Mouse (Mus musculus) MEL (cell line): ENCODE measurements around the gene Nup210l. TPM values are rescaled to one million over a fixed set of nuclear protein-coding genes. Genes with fewer than 3 reads are reported as not detected.
A peak's percentile ranks its signal among the peaks of the same experiment; 100 is the strongest.

ENCODE experiments used
- DNase-seq: peaks from one replicate; pipeline ENCODE4 v3.0.0; 2011; ENCODE audit warnings: low read depth, low spot score
- H3K27ac ChIP-seq: 2 replicates; pipeline ENCODE4 v1.5.1; 2012; ENCODE audit warnings: low read depth, mild to moderate bottlenecking, control low read depth, low read length, moderate library complexity; ENCODE audit not compliant: control insufficient read depth
- H3K27me3 ChIP-seq, 2 experiments: fragments of 150-350 bp in 1 of 2; sonication (generic) in 1 of 2; 2 replicates each; pipeline ENCODE4 v1.6.1; 2012; ENCODE audit warnings: low read length in 2 of 2, mild to moderate bottlenecking in 2 of 2, improper control_type of control experiment in 1 of 2, moderate library complexity in 1 of 2; ENCODE audit not compliant: insufficient read depth in 2 of 2, control insufficient read depth in 1 of 2
- H3K36me3 ChIP-seq, 2 experiments: 2 replicates each; pipeline ENCODE4 v1.6.1; 2012 to 2014; ENCODE audit warnings: low read length in 2 of 2, improper control_type of control experiment in 1 of 2, inconsistent platforms in 1 of 2, mild to moderate bottlenecking in 1 of 2; ENCODE audit not compliant: insufficient read depth in 2 of 2, control insufficient read depth in 1 of 2
- H3K4me1 ChIP-seq, 2 experiments: fragments of 150-350 bp in 1 of 2; sonication (generic) in 1 of 2; 2 replicates each; pipeline ENCODE4 v1.6.1; 2012; ENCODE audit warnings: low read length in 2 of 2, improper control_type of control experiment in 1 of 2, mild to moderate bottlenecking in 1 of 2; ENCODE audit not compliant: insufficient read depth in 2 of 2, control insufficient read depth in 1 of 2
- H3K4me3 ChIP-seq, 2 experiments: fragments of 150-350 bp in 1 of 2; sonication (generic) in 1 of 2; 2 replicates each; pipeline ENCODE4 v1.5.1; 2012; ENCODE audit warnings: low read depth in 2 of 2, low read length in 2 of 2, mild to moderate bottlenecking in 2 of 2, moderate library complexity in 2 of 2, control low read depth in 1 of 2, improper control_type of control experiment in 1 of 2; ENCODE audit not compliant: control insufficient read depth in 1 of 2, insufficient read depth in 1 of 2
- H3K79me2 ChIP-seq: 2 replicates; pipeline ENCODE4 v1.6.1; 2012; ENCODE audit warnings: mild to moderate bottlenecking, low read length, moderate library complexity; ENCODE audit not compliant: control insufficient read depth, poor library complexity, insufficient read depth
- H3K9ac ChIP-seq: 2 replicates; pipeline ENCODE4 v1.6.1; 2012; ENCODE audit warnings: low read depth, mild to moderate bottlenecking, control low read depth, low read length, moderate library complexity; ENCODE audit not compliant: control insufficient read depth, poor library complexity, severe bottlenecking
- H3K9me3 ChIP-seq: fragments of 150-350 bp; sonication (generic); replicated peaks from 2 replicates; pipeline ENCODE4 v1.6.1; 2012; ENCODE audit warnings: mild to moderate bottlenecking, low read length, improper control_type of control experiment, moderate library complexity; ENCODE audit not compliant: insufficient read depth
- BHLHE40 ChIP-seq: IDR thresholded peaks from 2 replicates; pipeline ENCODE4 v1.6.1; 2012; ENCODE audit warnings: low read depth, mild to moderate bottlenecking, inconsistent platforms, low read length, improper control_type of control experiment, borderline replicate concordance
- CHD1 ChIP-seq: IDR thresholded peaks from 2 replicates; pipeline ENCODE4 v1.6.1; 2012; ENCODE audit warnings: low read depth, mild to moderate bottlenecking, inconsistent platforms, low read length, improper control_type of control experiment
- E2F4 ChIP-seq: IDR thresholded peaks from 2 replicates; pipeline ENCODE4 v1.6.1; 2011; ENCODE audit warnings: low read depth, low read length, improper control_type of control experiment, borderline replicate concordance
- ELF1 ChIP-seq: IDR thresholded peaks from 2 replicates; pipeline ENCODE4 v1.6.1; 2014; ENCODE audit warnings: low read depth, mild to moderate bottlenecking, inconsistent platforms, low read length, improper control_type of control experiment, moderate library complexity
- EP300 ChIP-seq, 2 experiments: IDR thresholded peaks; 2 replicates each; pipeline ENCODE4 v1.6.1; 2011; ENCODE audit warnings: improper control_type of control experiment in 2 of 2, low read length in 2 of 2, low read depth in 1 of 2, mild to moderate bottlenecking in 1 of 2
- ETS1 ChIP-seq: IDR thresholded peaks from 2 replicates; pipeline ENCODE4 v1.6.1; 2012; ENCODE audit warnings: low read depth, mild to moderate bottlenecking, inconsistent platforms, low read length, improper control_type of control experiment, moderate library complexity
- GATA1 ChIP-seq: IDR thresholded peaks from 2 replicates; pipeline ENCODE4 v1.6.1; 2011; ENCODE audit warnings: low read depth, low read length, improper control_type of control experiment
- HCFC1 ChIP-seq: IDR thresholded peaks from 2 replicates; pipeline ENCODE4 v1.6.1; 2012; ENCODE audit warnings: low read depth, mild to moderate bottlenecking, inconsistent platforms, low read length, improper control_type of control experiment, moderate library complexity
- KAT2A ChIP-seq: conservative IDR thresholded peaks from 2 replicates; pipeline ENCODE4 v1.6.1; 2012; ENCODE audit warnings: low read depth, low read length, improper control_type of control experiment, inconsistent platforms
- MAFK ChIP-seq: IDR thresholded peaks from 2 replicates; pipeline ENCODE4 v1.6.1; 2011; ENCODE audit warnings: low read depth, mild to moderate bottlenecking, low read length, improper control_type of control experiment, borderline replicate concordance
- MEF2A ChIP-seq: IDR thresholded peaks from 2 replicates; pipeline ENCODE4 v1.6.1; 2014; ENCODE audit warnings: low read depth, mild to moderate bottlenecking, inconsistent platforms, low read length, improper control_type of control experiment; ENCODE audit not compliant: poor library complexity, insufficient replicate concordance, severe bottlenecking; ENCODE audit errors: extremely low read depth
- MXI1 ChIP-seq: IDR thresholded peaks from 2 replicates; pipeline ENCODE4 v1.6.1; 2011; ENCODE audit warnings: mild to moderate bottlenecking, low read depth, low read length, improper control_type of control experiment
- MYC ChIP-seq: IDR thresholded peaks from 2 replicates; pipeline ENCODE4 v1.6.1; 2011; ENCODE audit warnings: low read depth, mild to moderate bottlenecking, low read length, improper control_type of control experiment, moderate library complexity
- POLR2AphosphoS2 ChIP-seq: IDR thresholded peaks from 2 replicates; pipeline ENCODE4 v1.6.1; 2011; ENCODE audit warnings: low read length, improper control_type of control experiment
- POLR2AphosphoS5 ChIP-seq: IDR thresholded peaks from 2 replicates; pipeline ENCODE4 v1.6.1; 2012; ENCODE audit warnings: low read depth, borderline replicate concordance, mild to moderate bottlenecking, inconsistent platforms, low read length, moderate library complexity, mixed read lengths
- SIN3A ChIP-seq: IDR thresholded peaks from 2 replicates; pipeline ENCODE4 v1.6.1; 2012; ENCODE audit warnings: low read length, improper control_type of control experiment, inconsistent platforms
- TCF12 ChIP-seq: IDR thresholded peaks from 2 replicates; pipeline ENCODE4 v1.6.1; 2014; ENCODE audit warnings: low read depth, mild to moderate bottlenecking, inconsistent platforms, low read length, improper control_type of control experiment, moderate library complexity
- UBTF ChIP-seq: IDR thresholded peaks from 2 replicates; pipeline ENCODE4 v1.6.1; 2012; ENCODE audit warnings: low read depth, mild to moderate bottlenecking, inconsistent platforms, low read length, improper control_type of control experiment, moderate library complexity, borderline replicate concordance; ENCODE audit not compliant: insufficient read depth
- USF2 ChIP-seq, 2 experiments: IDR thresholded peaks; 2 replicates each; pipeline ENCODE4 v1.6.1; 2011 to 2012; ENCODE audit warnings: improper control_type of control experiment in 2 of 2, low read length in 2 of 2, borderline replicate concordance in 1 of 2, inconsistent platforms in 1 of 2, low read depth in 1 of 2, mild to moderate bottlenecking in 1 of 2; ENCODE audit not compliant: insufficient read depth in 1 of 2
- polyA plus RNA-seq, 2 experiments: library from polyadenylated mRNA; stranded (reverse) in 1 of 2; unstranded in 1 of 2; fragments of >175 nt in 1 of 2; fragments of >200 nt in 1 of 2; gene quantifications; 2 replicates each; pipeline versions ENCODE4 v1.2.1 to v1.2.4; 2012; ENCODE audit warnings: low replicate concordance in 2 of 2, low read depth in 1 of 2; ENCODE audit not compliant: insufficient read length in 2 of 2, insufficient read depth in 1 of 2, missing spikeins in 1 of 2
- total RNA-seq: library from RNA; depleted of rRNA; stranded (reverse); fragments of 300-350 nt; gene quantifications from 2 replicates; pipeline ENCODE4 v1.2.3, GENCODE M21; 2012

Gene Nup210l
- total and polyA plus RNA-seq, 3 experiments, result 0.54 to 0.65 TPM; not detected in 1

DNA sequence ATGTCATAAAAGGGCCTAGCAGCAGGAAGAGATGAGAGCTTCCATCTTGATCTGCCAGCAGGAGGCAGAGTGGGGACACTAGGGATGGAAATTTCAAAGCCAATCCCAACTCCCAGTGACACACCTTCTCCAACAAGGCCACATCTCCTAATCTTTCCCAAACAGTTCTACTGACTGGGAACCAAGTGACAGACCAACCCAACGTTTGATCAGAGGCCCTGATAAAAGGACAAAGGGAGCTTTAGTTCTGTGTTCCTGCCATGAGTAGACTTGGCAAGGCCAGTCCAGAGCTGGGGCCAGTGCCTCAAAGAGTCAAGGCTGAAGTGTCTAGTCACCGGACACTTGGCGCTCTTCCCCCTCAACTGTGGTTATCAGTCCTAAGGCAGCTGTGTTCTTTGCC is 57.6 kb downstream of the Nup210l start (continued):
- no peak for TF ChIP-seq KAT2A

DNA sequence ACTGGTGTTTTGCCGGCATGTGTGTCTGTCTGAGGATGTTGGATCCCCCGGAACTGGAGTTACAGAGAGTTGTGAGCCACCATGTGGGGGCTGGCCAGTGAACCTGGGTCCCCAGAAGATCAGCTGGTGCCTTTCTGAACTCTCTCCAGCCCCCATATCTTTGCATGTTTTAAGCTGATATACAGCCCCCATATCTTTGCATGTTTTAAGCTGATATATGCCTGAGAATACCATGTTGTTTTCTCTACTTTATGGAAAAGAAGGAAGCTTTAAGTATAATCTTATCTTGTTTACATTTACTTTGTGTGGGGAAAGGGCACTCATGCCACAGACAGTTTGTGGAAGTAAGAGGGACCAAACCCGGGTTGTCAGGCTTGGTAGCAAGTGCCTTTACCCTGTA is 75.6 kb downstream of the Nup210l start:
- TF ChIP-seq MXI1 (0 out of 2 replicates have a peak, but pooled peaks have one; percentile 14), SIN3A (peak; percentile 33; the same call in 1 of the 2 replicates), CHD1 (no peak), HCFC1 (no peak), MYC (no peak), MAFK (0 out of 2 replicates have a peak, but pooled peaks have one; percentile 31), ETS1 (peak; percentile 76), TCF12 (peak; percentile 64; the same call in 1 of the 2 replicates), POLR2AphosphoS2 (no peak), GATA1 (peak; percentile 77), ELF1 (no peak), KAT2A (no peak), E2F4 (no peak), EP300 (IDR thresholded peaks at IDR 0.05; ENCODE audit: low read depth in 1 of 2, low read length in 2 of 2) (peak; percentile 66 to 68)
- Histone ChIP-seq H3K9ac (no peak overlapping the region), H3K79me2 (no peaks in the 10 kb centered on the region), H3K36me3 (peaks cover 0 to 7% of the 10 kb centered on the region in 2 experiments; a peak in 2 of 4 replicates), H3K4me1 (peaks cover 3 to 8% of the 10 kb centered on the region in 2 experiments), H3K4me3 (no peak overlapping the region), H3K27ac (0 out of 2 replicates have a peak overlapping the region, but pooled peaks have one; percentile 4), H3K9me3 (no peaks in the 10 kb centered on the region), H3K27me3 (no peaks in the 10 kb centered on the region)
- DNase-seq, result peak; percentile 59

DNA sequence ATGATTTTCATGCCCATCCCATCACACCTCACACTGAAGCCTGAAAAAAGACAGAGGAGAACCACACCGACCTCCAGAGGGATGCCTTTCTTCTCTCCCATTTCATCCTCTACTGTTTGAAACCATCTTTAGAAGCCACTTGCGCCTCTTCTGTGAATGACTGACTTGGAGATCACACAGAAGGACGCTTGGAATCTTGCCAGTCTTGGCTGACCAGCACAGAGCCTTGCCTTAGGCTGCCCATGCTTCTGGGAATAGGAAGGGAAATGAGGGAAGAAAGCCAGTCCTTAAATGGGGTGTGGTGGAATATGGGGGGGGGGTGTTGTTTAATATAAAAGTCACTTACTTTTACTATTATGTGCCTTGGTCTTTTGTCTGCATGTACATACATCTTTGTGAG is 79.6 kb downstream of the Nup210l start:
- TF ChIP-seq POLR2AphosphoS5, result no peak
- TF ChIP-seq MEF2A, result no peak
- no peak for TF ChIP-seq BHLHE40
- TF ChIP-seq TCF12, result no peak
- no peak for TF ChIP-seq UBTF
- TF ChIP-seq USF2 (IDR thresholded peaks at IDR 0.05; ENCODE audit: borderline replicate concordance in 1 of 2, insufficient read depth in 1 of 2, low read depth in 1 of 2, low read length in 2 of 2), result no peak
- no peaks in the 10 kb centered on the region for H3K9me3 ChIP-seq

More for the DNA sequence above, 79.6 kb downstream of the Nup210l start:
- H3K4me1 ChIP-seq, result peaks cover 3 to 8% of the 10 kb centered on the region in 2 experiments
- H3K36me3 ChIP-seq, result peaks cover 0 to 7% of the 10 kb centered on the region in 2 experiments; a peak in 2 of 4 replicates
- no peak overlapping the region for H3K9ac ChIP-seq
- H3K27ac ChIP-seq, result no peak overlapping the region
- H3K4me3 ChIP-seq, result no peak overlapping the region
- no peak for DNase-seq
- H3K79me2 ChIP-seq, result no peaks in the 10 kb centered on the region
- no peaks in the 10 kb centered on the region for H3K27me3 ChIP-seq
